Mouse (Mus musculus) megakaryocyte, embryonic 14.5 days (primary cell): ENCODE data around the gene Dnpep.

ENCODE experiments used
- FLI1 ChIP-seq: IDR thresholded peaks from 2 replicates; pipeline ENCODE4 v1.6.1; 2012; ENCODE audit warnings: low read length, inconsistent platforms, mixed read lengths
- GATA1 ChIP-seq: IDR thresholded peaks from 3 replicates; pipeline ENCODE4 v1.6.1; 2012; ENCODE audit warnings: mixed read lengths, low read length, inconsistent platforms, borderline replicate concordance

DNA sequence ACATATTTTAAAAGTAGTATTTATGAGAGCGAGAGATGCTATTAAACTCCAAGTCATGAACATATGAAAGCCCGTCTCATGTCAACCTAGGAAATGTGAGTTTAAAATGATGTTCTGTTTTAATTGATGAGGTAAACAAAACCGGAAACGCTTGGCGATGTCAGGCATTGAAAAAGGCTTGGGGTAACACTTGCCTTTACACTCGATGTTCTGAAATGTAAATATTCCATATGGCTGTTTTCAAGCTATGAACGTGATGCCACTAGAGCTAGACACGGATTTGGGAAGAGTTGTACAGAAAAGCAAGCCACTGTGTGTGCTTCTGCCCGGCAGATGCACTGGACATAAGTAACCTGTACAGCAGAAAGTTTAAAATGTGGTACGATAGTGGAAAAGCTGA is 1.4 kb upstream of the Dnpep start:
- TF ChIP-seq GATA1 (no peak), FLI1 (no peak)
